Mouse (Mus musculus) spleen, embryonic (tissue): ENCODE results near the gene Lrrc55.

Experiments used
- CTCF ChIA-PET: fragments of 350-600 bp; sonication (Branson Sonifier 250); formaldehyde crosslinking; loops from one replicate; lab custom pipeline; 2022; lab: Charles Lee

Lrrc55 gene

GRCm38 (mm10) chr2:85135099-85135498, 61.9 kb downstream of the Lrrc55 start:
- CTCF ChIA-PET = no interaction called here

GRCm38 (mm10) chr2:85132204-85132603, 64.8 kb downstream of the Lrrc55 start:
- CTCF ChIA-PET = no interaction called here

- CTCF ChIA-PET = no interaction called here
Observed at GRCm38 (mm10) chr2:85131724-85132123, 65.3 kb downstream of the Lrrc55 start.

- CTCF ChIA-PET = interaction anchor here (0.6 kb wide), 1 partner anchor 1675 kb away, joined by 3 read pairs; no protein-coding TSS in a partner anchor
Observed at GRCm38 (mm10) chr2:85131226-85131625, 65.8 kb downstream of the Lrrc55 start.

GRCm38 (mm10) chr2:85129496-85129971, 67.5 kb downstream of the Lrrc55 start:
- CTCF ChIA-PET = no interaction called here

- CTCF ChIA-PET = no interaction called here
Observed at GRCm38 (mm10) chr2:85123869-85124535, 73.0 kb downstream of the Lrrc55 start.

GRCm38 (mm10) chr2:85123187-85123868, 73.7 kb downstream of the Lrrc55 start:
- CTCF ChIA-PET = interaction anchor here (0.6 to 1.0 kb wide), 2 partner anchors 125 to 1396 kb away, joined by 3 to 5 read pairs; no protein-coding TSS in a partner anchor
